Mouse (Mus musculus): ENCODE measurements around the gene Nms.

The Nms gene

DNA sequence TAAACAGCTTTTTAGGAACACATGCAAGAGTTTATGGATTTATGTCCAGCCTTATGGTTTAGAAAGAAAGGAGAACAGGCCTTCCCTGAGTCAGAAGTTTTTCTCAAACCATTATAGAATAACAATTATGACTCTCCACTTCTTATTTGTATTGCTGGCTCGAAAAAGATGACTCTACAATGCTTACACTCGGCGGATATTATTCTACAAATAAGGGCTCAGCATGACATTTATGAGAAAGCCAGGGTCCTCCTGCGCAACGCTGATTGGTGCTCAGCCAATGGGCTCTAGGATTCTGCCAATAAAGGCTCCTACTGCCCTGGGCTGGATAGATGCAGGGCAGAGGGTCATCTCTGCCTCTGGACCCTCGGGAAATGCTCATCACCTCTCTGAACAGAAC is at the start of gene Nms:
Gene Nms, plus strand, starts transcription at position 301 of the 400 bp plus-strand sequence.
- no peak for DNase-seq (ENCODE audit: low spot score in 2 of 2)

DNA sequence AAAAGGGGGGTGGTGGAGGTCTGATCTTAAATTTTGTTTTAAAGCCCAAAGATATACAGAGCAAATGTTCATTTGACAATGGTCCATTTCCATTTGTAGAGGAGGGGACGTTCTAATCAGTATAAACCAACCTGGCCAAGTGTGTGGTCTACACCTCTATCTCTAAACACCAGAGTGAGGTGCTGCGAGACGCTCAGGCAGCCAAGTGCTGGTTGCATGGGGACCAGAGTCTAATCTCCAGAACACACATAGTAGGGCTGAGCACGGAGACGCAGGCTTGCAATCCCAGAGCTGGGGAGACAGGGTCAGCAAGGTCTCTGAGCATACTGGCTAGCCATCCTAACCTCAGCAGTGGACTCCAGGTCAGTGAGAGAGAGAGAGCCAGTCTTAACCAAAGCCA is 47.5 kb upstream of the Nms start:
- DNase-seq (ENCODE audit: low spot score in 2 of 2), result no peak

DNA sequence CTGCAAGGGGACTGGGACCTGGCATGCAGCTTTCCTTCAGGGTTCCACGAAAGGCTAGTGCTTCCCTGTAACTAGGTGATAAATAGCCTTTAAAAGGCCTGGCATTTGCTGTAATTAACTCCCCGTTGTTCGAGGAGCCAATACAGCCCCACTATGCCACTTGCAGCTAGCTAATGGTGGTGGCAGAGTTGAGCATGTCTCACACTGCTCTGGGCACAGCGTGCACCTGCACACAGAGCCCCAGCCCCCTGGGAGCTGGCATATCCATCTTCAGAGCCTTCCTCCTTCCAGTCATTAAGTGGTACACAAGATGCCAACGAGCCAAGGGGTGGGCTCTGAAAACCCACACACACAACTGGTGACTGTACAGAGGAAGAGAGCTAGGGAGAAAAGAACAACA is 45.9 kb upstream of the Nms start:
- DNase-seq (ENCODE audit: low spot score in 2 of 2), result no peak

DNA sequence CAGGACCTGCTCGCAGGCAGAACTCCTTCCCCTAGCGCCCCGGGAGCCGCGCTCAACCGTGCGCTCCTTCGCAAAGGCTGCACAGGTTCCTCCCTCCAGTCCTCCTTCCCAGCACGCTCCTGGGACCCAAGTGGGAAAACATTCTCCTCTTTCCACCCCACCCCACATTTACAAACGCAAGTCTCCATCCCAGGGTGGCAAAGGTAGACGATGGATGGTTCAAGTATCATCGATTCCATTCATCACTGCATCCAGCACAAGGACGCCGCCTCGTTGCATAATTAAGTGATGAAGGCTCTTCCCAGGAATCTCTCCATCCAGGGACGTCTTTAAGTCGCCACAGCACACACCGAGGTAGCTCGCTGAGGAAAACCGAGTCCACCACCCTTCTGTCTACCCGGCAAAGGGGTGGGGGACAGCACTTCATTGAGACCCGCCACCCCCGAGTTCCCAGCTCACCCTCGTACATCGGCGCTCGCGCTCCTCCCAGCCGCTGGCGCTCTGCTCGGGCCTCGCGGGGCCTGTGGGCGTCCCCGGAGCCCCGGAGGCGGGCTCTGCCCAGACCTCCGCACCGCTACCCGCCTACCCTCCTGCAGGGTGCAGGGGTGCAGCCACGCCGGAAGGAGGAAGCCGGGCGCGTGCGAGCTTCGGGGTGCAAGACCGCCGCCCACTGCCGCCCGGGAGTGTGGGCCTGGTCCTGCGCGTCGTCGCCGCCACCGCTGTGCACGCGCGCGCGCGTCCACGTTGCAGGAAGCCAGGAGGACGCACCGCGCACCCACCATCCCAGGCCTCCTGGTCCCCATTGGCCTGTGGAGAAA is 41.3 kb upstream of the Nms start, which contains the start of gene Chst10:
Gene Chst10, minus strand, starts transcription at position 731 of the 818 bp plus-strand sequence.
- DNase-seq (ENCODE audit: low spot score in 2 of 2), result peak; percentile 76 to 81

DNA sequence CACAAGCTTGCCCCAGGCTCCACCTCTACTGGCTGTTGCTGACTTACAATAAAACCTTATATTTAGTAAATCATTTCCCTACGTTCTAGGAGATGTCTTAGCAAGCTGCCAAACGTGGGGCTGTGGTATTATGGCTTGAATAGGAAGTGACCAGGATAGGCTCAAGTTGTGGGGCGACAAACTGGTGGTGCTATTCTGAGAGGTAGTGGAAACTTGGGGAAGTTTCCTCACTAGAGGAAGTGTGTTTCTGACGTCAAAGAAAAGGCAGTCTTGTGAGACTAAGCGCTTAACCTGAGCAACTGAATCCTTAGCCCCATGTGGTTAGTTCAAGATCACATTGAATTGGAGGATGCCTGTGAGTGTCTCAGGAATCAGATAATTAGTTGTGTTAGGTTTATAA is 36.4 kb upstream of the Nms start:
- DNase-seq (ENCODE audit: low spot score in 2 of 2), result no peak

DNA sequence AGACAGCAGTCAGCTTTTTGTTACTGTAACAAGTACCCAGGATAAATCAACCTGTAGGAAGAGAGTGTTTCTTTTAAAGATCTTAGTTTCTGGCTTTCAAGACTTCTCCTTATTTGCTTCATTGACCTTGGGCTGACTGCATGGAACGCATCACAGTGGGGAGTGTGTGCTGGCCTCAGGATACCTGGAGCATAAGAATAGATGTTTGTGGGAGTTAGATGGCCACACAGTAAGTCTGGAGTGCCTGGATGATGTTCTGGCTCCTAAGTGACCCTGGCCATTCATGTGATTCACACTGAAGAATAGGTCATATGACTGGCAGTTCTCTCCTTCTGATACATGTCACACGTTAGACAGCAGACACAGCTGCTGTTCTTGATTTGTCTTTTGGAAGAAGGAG is 35.0 kb upstream of the Nms start:
- DNase-seq (ENCODE audit: low spot score in 2 of 2), result no peak

DNA sequence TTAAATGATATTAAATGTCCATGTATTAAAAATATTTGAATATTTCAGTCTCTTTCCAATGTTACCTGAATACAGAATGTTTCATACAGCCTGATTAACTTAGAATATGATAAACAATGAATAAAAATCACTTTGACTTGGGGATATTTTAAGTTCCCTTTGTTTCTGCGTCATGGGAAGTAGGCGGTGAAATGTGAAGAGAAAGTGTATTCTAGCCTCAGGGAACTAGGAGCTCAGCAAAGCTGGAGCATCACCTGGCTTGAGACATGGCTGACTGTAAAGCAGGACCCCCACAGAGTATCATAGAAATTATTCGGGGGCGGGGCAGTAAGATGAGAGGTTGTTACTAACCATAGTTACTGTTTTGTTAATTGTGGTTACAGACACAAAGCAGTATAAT is 10.0 kb upstream of the Nms start:
- DNase-seq (ENCODE audit: low spot score in 2 of 2), result no peak

DNA sequence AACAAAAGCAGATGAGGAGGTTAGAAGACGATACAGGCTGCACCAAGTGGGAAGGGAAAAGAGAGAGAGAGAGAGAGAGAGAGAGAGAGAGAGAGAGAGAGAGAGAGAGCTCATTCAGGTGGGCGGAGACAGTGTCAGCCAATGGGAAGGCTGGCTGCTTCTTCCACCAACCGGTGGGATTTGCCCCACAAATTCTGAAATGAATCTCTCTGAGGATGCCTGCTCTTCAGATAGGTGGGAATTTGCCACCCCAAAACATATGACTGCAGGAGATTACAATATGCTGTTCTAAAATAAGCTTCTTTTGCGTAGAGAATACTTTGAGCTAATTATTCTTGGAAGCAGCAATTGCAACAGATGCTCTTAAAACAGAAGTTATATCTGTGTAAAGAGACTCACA is 9.5 kb upstream of the Nms start:
- peak in 1 of 2 experiments; percentile 34 for DNase-seq (ENCODE audit: low spot score in 2 of 2)

DNA sequence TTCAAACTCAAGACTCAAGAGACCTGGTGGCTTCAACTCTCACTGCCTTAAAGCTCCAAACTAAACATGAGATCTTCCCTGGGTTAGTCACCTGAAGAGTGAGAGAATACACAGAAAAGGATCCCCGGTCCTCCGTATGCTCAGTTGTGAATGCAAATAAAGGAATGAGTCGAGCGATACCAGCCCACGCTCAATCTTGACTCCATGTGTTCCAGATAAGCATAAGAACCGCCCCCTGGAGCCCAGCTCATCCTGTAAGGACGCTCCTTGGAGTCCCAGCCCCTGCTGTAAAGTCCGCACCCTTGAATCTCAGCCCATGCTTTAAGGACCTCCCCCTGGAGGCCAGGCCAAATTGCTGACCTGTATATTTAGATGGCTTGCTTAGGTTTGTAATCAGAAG is 8.2 kb upstream of the Nms start:
- no peak for DNase-seq (ENCODE audit: low spot score in 2 of 2)

DNA sequence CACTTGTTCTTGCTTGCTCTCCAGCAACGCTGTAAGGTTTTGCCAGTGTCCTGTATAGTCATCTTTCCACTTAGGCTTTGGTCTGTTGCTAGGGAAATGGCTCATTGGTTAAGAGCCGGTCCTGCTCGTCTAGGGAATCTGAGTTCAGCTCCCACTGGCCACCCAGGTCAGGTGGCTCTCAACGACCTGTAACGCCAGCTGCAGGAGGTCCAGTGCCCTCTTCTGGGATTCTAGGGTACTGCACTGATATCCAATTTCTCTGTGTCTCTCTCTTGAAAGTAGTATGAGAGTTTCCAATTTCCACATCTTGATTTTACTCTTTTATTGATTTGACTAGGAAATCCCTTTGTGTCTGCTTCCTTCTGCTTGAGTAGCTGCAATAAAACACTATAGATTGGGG is 4.3 kb upstream of the Nms start:
- DNase-seq (ENCODE audit: low spot score in 2 of 2), result no peak

DNA sequence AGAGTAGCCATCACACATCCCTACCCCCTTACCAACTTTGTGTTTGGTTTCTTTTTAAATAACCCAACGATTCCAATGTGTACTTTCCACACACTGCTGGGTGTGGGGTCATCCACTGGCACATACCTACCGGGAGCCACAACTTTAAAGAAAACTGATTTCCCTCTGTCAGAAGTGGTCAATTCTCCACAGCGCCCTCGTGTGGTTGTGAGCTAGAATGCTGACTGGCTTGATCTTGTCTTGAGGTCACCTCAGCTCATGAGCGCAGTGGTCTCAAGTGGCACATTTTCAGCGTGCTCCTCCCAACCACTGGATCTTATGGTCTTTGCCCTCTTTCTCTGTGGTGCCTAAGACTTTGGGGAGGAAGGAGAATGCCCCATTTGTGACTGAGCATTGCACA is 2.2 kb upstream of the Nms start:
- no peak for DNase-seq (ENCODE audit: low spot score in 2 of 2)

DNA sequence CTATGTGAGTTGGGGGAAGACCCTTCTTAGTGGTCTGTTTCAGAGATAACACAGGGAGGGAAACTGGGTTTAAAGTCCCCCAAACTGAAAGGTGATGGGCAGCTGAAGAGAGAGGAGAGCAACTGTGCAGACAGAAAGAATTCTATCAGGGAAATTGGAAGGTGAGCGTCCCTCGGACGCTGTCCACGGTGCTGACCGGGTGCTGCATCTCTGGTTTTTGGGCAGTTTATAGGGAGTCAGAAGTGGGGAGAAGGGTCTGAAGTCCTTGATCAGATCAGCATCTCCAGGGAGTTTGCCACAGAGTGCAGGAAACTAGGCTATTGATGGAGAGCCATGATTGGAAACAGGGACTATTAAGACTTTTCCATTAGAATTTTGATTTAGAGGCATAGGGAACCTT is 659 bp downstream of the Nms start:
- no peak for DNase-seq (ENCODE audit: low spot score in 2 of 2)

DNA sequence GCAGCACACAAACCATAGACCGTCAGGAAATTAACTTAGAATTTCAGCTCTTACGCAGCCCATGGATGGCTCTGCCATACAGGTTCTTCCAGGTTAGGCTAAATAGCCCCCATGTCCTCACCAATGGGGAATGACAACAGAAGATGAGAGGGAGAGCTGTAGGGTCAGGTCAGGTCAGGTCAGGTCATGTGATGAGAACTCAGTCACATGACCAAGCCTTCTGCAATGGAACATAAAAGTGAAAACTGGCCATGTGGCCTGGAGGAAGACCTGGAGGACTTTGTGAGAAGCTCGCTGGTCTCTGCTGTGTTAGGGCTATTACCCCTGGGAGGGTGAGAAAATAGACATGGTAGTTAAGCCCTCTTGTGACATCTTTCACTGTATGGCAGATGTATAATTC is 17.5 kb downstream of the Nms start:
- no peak for DNase-seq (ENCODE audit: low spot score in 2 of 2)

DNA sequence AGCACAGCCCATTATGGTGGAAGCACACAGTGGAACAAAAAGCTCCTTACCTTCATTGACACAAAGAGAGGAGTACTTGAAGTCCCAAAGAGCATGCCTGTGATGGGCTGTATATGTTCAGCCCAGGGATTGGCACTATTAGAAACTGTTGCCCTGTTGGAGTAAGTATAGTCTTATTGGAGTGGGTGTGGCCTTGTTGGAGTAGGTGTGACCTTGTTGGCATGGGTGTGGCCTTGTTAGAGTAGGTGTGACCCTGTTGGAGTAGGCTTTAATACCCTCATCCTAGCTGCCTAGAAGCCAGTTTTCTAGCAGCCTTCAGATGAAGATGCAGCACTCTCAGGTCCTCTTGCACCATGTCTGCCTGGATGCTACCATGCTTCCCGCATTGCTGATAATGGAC is 30.2 kb downstream of the Nms start:
- no peak for DNase-seq (ENCODE audit: low spot score in 2 of 2)

DNA sequence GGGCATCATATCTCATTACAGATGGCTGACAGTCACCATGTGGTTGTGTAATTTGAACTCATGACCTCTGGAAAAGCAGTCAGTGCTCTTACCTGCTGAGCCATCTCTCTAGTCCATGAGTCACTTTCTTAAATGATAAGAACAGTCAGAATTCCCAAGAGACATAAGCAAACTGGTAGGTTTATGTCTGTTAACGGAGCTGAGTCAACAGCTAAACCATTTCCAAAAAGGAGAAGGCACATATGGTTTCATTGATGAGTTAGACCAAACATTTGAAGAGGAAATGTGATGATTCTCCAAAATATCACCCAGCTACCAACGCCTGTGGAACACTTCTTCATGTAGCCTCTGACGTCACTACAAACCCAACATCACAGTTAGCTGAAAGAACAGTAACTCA is 32.8 kb downstream of the Nms start:
- DNase-seq (ENCODE audit: low spot score in 2 of 2), result no peak

DNA sequence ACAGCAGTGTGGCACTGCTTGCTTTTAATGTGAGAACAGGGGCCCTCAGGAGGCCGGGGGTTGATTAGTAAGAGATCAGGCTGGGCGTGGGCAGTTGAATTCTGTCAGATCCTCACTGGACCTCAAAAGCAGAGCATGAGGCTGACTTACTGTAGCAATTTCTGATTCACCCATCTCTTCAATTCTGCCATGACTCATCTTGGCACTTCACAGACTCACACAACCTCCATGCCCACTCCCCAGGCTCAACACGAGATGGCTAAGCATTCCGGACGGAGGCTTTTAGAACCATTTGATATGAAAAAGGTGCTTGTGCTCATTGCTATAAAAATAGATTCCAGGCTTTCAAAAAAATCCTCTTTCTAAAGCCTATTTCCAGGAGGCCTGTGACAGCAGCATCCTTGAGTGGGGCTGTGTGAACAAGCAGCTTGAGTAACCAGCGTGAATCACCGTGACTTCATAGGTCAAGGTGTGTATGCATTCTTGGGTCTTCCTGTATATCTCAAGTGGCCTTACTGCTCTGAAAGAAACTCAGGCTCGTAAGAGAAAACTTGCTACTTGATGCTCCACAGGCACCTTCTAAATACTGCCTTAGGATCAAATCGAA is 34.1 kb downstream of the Nms start:
- DNase-seq (ENCODE audit: low spot score in 2 of 2), result no peak

DNA sequence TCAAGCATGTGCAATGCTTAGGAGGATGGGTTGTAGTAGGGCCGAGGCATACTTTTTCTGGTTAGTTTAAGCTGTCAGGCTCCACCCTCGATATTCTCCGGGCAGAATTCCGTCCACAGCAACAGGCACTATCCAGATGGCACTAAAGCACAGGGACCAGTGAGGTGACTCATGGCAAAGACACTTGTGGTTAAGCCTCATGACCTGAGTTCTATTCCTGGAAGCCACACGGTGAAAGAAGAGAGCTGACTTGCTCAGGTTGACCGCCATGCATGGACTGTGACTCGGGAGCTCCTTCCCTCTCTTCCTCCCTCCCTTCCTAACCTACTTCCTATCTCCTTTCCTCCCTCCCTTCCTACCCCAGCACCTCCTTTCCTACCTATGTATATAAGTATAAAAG is 41.0 kb downstream of the Nms start:
- no peak for DNase-seq (ENCODE audit: low spot score in 2 of 2)

DNA sequence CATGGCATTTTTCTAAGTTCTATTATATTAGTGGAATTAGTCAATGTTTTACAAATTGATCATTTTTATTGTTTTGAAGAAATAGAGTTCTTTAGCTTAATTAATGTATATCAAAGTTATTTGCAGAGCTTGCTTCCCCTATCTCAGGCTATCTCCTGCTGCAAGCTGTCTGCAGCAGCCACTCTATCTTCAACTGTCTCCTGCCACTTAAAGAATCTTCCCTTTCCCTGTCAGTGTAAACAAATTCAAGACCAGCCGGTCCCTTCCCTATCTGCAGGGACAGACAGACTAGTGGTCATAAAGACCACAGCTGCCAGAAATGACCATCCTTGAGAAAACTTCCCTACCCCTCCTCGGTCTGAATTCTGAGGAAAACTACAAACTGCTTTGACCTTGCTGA is 44.9 kb downstream of the Nms start:
- DNase-seq (ENCODE audit: low spot score in 2 of 2), result no peak

DNA sequence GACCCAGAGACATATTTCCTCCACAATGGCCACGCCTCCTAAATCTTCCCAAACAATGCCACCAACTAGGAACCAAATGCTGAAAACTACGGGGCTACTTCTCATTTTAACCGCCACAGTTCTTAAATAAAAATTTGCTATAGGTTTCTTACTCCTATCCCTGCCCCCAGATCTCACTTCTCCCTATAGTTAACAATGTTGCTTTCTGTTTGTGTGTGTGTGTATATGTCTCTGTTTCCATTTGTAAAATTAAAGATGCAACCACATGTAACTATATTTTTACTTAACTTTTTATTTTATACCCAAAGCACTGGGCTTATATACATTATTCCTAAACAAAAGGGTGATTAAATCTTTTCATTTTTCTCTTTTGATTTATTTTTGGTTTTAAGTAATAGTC is 46.4 kb downstream of the Nms start, which contains the start of gene Pdcl3:
Gene Pdcl3, plus strand, starts transcription at position 301 of the 400 bp plus-strand sequence.
- no peak for DNase-seq (ENCODE audit: low spot score in 2 of 2)

DNA sequence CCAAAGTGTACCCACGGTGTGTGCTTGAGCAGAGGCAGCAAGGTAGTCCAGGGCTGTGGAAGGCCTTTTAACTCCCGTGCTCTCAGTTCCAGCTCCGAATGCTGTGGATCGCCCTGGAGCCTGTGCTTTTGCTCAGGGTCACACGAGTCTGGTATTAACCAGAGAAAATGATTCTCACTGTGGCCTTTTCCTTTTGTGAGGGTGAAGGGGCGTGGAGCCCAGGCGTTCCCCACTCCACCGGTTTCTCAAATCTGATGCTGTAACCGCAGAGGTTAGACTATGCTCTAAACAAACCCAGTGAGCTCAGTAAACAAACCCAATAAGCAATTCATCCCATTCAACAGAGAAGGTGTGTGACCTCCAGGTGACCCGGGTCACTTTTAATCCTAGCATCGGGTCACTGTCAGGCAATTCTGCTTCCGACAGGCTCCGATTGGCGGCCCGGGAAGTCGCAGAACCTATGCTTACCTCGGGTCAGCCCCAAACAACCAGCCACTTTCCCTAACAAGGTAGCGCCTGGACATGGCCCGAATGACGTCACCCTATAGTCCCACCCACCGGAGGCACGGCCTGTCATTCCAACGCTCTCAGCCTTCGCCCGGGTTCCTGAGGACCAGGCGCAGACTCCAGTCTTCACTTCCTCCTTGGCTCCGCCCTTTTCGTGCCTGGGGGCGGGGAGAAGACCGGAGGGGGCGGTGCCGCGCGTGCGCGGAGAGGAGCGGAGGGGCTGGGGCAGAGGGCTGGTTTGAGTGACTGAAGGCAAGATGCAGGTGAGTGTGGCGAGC is 48.3 kb downstream of the Nms start:
- peak; percentile 93 to 96 for DNase-seq (ENCODE audit: low spot score in 2 of 2)

DNA sequence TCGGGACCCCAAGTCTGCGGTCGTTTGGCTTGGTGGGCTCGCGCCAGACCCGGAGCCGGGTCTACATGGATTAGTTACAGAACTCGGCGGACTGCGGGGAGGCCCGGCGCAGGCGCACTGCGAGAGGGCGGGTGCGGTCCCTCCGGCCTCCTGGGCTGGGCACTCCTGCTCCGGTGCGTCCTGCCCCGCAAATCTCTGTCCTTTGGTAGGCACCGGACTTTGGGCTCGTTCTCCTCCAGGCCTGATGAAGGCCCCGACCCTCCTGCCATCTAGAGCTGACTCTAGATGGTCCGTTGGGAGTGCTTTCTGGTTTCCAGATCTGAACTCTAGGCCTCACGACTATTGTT is 48.9 kb downstream of the Nms start:
- DNase-seq (ENCODE audit: low spot score in 2 of 2), result no peak

DNA sequence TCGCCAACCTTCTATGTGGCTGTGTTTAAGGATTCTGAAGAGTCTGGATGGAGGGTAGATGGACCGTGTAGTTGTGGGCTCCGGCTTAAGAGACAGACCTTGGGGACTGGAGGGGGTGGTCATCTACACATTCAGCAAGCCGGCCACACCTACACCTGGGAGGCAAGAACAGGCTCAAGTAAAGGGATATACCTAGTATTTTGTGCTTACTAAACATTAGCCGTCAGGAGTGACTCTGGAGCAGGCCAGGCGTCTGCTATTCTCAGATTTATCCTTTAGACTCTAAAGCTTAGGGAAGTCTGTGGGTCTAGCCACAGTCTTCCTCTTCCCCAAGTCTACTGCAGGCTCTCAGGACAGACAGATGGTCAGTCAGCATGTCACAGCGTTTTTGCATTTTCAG is 49.4 kb downstream of the Nms start:
- DNase-seq (ENCODE audit: low spot score in 2 of 2), result no peak

DNA sequence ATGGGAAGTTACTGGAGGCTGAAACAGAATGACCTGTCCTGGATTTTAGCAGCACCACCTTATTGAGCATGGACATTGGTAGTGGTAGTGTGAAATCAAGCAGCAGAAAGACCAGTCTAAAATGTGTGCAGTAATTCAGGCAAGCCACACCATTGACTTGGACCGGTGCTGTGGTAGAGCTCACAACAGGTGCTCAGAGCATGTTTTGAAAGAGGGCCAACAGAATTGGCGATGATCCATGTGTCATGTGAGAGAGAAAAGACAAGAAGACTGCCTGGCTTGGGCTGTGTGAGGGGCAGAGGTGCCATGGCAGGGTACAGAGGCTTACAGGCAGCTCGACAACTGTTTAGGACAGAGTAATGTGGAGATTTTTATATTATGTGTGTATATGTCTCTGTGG is 53.4 kb downstream of the Nms start:
- no peak for DNase-seq (ENCODE audit: low spot score in 2 of 2)
